Mouse (Mus musculus): Measurements from ENCODE around the gene Fnbp1l.
A peak's percentile ranks its signal among the peaks of the same experiment; 100 is the strongest.

The Fnbp1l gene

GRCm38 (mm10) chr3:122618991-122619930 lies at the start of gene Fnbp1l:
Fnbp1l (minus strand) TSS chr3:122619715.
- DNase-seq = peak; percentile 82 to 93

DNA sequence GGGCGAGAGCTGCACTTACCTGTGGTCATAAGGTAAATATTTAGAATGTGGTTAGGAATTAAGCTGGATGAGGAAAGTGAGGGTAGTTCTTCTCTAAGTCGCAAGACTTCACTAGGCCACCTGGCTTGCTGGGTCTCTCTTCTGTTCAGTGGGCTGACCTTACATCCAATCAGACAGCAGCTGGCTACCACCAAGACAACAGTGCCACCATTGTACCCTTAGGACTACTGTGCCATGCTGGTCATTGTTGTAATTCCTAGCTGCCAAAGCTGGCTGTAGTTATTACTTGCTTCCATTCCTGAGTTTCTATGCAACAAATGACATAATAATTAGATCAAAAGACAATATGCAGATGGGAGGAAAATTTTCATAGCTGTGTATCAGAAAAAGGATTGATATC lies 41.3 kb upstream of the Fnbp1l start:
- DNase-seq = no peak

DNA sequence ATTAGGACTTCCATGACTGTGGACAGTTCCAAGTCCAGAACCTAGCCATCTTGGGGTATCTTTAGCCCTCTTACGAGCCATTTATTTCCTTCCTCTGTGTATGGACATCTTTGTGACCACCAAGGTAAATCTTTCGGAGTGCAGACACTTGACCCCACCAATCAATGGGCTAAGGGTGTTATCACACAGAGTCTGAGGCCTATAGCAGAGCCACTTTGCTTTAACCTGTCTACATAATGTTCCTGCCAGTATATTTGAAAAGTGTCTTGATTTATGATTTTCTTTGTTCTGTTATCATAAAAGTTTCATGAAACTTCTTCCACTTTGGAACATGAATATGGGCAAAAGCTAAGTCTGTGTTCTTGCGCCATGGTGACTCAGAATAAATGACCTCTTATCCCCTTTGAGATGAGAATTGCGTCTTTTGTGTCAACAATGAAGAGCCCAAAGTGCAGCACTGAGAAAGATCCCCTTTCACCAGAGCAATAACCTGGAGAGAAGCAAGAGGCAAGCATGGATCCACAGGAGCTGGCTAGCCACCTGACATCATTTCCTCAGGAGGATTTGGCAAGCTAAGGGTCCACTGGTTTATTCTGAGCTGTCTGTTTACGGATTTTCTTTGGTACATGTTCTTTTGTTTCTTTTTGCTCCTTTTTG lies 39.9 kb upstream of the Fnbp1l start:
- DNase-seq = no peak

GRCm38 (mm10) chr3:122647195-122647837 lies 27.8 kb upstream of the Fnbp1l start:
- DNase-seq = peak; percentile 35 to 61

- DNase-seq = no peak
Observed at GRCm38 (mm10) chr3:122640286-122640685, 20.8 kb upstream of the Fnbp1l start.

DNA sequence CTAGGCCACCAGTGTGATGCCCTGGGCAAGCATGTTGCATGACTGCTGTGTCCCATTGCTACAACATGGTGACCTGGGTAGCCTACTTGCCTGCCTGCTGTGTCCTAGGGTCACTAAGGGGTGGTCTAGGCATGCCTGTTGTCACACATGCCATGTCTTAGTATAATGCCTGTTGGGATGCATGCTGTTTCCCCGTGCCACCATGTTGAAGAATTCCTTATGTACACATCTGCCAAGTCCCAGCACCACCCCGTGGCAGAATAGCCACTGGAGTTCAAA lies 19.6 kb upstream of the Fnbp1l start:
- no peak for DNase-seq

- peak; percentile 97 to 100 for DNase-seq
Observed at GRCm38 (mm10) chr3:122638329-122639196, 19.0 kb upstream of the Fnbp1l start.

DNA sequence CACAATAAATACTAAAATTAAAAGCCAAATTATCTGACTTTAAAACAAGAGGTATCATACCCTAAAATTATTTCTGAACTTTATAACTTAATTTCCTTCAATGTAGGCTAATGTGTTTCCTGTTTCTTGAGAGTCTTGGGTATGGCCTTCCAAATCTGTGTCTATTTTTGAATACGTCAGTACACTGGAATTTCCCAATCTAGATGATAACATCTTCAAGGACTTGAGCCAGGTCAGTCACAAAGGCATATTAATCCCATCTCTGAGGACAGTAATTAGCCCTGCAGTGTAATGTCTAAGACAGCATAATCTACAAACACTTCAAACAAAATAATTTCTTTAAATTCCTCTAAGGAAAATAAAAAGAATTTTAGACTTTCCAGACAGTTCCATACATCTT lies 17.8 kb upstream of the Fnbp1l start:
- no peak for DNase-seq

DNA sequence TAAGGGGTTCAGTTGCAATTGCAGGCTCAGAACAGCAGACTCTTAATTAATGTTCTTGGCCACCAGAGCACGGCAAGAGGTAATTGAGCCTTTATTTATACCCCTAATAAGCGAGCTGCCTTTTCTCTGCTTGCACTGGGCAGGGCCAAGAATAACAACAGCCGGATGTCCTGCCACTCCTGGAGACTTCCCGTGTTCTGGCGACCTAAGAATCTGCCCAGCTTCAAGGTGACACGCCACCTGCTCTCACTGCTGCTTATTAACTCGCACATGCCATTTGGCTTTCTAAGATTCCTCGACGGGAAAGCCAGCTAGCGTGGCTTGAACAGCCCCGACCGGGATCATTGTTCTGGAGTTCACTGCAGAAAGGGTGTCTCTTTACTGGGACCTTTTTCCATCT lies 15.7 kb upstream of the Fnbp1l start:
- DNase-seq = peak; percentile 65 to 86

GRCm38 (mm10) chr3:122629580-122629979 lies 10.1 kb upstream of the Fnbp1l start:
- DNase-seq = peak; percentile 59 to 82

DNA sequence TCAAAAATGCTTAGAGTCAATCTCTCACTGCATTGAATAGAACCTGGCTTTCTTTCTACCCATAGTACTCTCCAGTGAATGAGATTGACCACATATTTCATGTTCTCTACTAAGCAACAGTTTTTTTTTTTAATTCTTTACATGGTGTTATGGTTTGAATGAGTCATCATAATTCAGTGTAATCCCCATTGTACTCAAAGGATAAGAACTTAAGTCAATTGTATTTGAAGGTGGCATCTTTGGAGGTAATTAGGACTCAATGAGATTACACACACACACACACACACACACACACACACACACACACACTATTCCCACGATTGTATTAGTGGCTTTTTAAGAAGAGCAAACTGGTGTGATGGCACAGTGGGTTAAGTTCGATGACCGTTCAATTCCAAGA lies 9.4 kb upstream of the Fnbp1l start:
- no peak for DNase-seq

DNA sequence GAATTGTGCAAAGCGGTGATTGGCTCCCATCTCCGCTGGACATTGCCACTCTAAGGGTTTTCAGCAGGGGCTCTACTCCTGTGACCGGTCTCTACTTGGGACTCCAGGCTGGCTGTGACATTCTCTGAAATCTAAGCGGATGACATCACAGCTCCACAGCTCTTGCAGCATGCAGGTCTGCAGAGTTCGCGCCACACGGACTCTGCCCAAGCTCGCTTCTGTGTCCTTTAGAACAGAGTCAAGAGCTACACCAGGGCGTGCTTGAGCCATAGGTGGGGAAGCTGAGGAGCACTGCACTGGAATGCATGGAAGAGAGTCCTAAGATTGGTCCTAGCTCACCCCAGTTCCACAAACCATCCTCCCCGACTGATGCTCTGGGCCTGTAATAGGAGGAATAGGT lies 9.0 kb upstream of the Fnbp1l start:
- no peak for DNase-seq

DNA sequence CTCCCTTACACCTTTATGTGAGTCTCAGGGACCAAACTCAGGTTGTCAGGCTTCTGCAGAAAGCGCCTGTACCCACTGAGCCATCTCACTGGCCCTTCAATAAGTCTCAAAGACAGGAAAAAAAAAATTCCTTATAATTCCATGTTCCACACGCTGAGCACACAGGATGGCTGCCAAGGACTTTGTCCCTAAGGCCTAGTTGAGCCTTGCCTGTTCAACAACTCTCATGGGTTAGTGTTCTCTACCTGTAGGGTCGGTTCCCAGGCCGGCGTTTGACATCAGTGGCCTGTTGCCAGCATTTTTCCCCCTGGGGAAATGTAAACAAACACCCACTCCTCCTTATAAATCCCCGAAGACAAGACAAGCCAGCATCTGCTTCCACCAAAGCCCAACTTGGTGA lies 8.3 kb upstream of the Fnbp1l start:
- no peak for DNase-seq

DNA sequence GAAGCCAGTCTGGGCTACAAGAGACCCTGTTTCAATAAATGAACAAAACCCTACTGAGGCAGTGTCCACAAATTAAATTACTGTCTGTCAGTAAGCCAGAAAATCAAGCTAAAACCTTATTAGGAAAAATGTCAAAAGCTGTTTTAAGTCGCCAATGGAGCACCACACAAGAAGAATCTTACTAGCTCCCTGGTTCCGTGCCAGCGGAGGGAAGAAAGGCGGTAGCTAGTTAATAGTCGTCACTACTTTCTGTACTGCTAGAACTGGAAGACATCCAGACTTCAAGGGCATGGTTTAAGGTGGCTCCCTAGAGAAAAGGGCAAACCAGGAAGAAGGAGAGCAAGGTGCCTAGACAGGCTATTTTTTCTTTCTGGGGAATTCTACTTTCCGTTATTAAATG lies 5.1 kb upstream of the Fnbp1l start:
- peak; percentile 93 for DNase-seq

GRCm38 (mm10) chr3:122620285-122620931 lies 893 bp upstream of the Fnbp1l start:
- DNase-seq = peak; percentile 73 to 86

DNA sequence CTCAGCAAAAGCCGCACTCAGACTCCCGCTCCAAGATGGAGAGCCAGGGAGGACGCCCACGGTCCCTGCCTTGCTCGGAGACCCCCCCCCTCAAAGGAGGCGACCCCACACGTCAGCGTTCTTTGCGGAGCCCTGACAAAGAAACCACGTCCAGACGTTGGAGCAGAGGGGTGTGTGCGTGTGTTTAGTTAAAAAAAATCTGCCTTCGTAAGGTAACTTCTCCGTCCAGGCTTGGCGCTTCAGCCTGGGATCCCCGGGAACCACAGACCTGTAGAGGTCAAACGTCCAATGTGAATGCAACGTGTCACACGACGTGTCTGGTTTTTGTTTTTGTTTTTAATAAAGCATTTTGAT lies 393 bp upstream of the Fnbp1l start:
- DNase-seq = peak in 1 of 2 experiments; percentile 48

DNA sequence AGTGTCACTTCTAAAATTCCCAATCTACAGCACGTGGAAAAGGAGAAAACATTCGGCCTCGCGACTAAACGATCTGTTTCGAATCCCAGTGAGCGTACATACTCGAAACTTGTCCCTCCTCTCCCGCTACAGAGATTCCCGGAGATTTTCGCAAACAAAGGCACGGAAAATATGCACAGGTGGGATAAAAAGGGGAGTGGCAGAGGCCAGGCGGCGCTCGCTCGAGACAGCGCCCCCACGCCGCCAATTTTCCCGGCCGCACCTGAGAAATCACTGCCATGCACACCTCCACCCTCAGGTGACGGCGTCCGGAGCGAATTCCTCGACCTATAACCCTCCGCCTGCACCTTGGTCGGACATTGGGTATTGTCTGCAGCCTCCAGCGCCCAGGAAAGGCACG lies 1.1 kb downstream of the Fnbp1l start:
- DNase-seq = peak; percentile 76 to 86

GRCm38 (mm10) chr3:122617613-122618340 lies 1.7 kb downstream of the Fnbp1l start:
- DNase-seq = no peak

GRCm38 (mm10) chr3:122612537-122612936 lies 7.0 kb downstream of the Fnbp1l start:
- no peak for DNase-seq

GRCm38 (mm10) chr3:122611761-122612160 lies 7.8 kb downstream of the Fnbp1l start:
- no peak for DNase-seq

DNA sequence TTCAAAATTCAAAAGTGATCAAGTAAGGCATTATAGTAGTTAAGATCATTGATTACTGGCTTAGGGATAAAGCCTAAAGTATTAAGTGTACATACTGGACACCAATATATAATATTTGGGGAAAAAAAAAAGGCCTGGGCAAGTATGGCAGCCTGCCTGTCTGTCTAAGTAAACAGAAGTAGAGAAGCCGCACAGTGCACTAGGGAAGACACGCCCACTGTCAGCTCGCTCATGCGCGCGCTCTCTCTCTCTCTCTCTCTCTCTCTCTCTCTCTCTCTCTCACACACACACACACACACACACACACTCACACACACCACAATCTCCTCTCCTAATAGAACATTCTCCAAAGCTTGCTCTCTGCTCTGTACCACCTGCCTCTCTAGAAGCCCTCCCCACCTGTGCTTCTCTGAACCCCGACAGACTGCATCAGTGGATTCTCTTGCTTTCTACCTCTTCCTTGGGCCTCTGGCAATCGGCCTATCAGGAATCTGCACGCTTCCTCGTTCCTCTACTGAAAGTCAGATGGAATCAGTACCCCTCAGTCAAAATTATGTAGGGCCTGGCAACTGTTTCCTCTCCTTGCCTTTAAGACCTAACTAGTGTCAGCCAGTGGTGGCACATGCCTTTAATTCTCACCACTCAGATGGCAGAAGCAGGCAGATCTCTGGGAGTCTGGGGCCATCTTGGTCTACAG lies 13.3 kb downstream of the Fnbp1l start:
- no peak for DNase-seq

Data from kidney, postnatal 25 days (tissue).